Mouse (Mus musculus): Measurements from ENCODE around the gene Tmem59.

The Tmem59 gene

GRCm38 (mm10) chr4:107238253-107238652 lies 60.1 kb downstream of the Tmem59 start:
- DNase-seq (ENCODE audit: low read depth, low spot score), result no peak

DNA sequence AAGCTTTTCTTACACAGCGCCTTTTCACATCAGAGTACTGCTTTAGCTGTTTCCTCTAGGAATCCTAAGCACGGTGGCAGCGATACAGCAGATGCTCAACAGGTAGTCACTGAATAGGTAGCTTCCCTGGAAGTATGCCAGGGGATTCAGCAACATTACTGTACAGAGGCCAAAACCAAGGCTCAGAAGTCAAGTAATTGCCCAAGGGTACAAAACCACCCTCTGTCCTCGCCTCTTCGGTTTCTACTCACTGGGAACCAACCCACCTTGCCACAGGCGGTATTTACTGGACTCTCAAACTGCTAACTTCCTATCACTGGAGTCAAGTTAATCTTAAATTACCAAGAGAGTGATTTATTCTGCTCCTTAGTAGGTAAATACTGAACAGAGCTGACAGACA lies 62.0 kb downstream of the Tmem59 start:
- DNase-seq (ENCODE audit: low read depth, low spot score), result no peak

DNA sequence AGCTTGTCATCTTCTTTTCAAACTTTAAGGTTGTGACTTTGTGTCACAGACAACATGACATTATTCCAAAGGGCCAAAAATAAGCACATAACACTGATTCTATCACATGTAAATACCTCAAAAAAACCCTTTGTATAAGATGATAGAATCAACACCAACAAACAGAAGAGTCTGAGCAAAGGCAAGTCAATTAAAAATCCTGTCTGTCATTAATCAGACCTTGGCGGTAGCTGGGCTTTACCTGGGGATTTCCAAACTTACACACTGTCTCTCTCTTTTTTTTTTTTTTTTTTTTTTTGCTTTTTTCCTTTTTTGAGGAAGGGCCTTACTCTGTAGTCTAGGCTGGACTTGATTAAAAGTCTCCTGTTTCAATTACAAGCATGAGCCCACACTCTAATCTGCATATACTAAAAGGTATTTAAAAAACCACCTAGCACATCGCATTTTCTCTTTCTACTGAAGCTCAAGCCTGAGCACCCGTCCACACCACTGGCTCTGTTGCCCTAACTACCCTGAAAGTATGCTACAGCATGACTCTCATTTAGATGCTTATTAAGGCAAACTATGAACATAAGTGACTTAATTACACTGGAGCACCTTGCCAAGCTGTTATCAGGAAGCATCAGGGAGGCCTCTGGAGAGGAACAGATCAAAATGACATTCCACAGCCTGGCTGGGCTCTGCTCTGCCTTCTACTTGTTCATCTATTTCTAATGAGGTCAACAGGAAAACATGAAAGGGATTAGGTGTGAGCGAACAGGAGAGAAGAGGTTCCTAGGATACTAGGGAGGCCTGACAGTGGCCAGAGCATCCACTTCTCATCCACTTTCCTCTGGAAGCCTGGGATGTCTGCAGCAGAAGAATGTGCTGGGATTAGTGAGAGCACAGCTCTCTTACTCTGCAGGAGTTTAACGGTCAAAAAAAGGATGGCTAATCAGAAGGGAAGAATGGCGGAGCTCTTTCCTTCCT lies 65.5 kb downstream of the Tmem59 start:
- no peak for DNase-seq (ENCODE audit: low read depth, low spot score)

DNA sequence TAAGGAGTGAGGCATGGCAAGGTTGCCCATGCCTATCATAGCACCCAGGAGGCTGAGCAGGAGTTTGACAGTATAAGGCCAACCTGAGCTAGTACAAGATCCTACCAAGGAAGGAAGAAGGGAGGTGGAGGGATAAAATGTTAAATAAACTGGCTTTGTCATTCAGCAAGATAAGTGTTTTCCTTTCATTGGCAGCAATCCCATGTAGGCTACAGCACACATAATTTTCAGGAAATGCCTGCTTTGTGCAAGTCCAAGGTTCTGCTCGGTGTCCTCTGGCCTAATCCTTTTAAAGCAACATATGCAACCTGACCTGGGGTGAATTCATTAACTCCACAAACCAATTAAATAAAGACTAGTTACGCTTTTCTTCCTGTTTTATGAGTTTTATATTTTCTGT lies 67.2 kb downstream of the Tmem59 start:
- DNase-seq (ENCODE audit: low read depth, low spot score), result peak; percentile 35

DNA sequence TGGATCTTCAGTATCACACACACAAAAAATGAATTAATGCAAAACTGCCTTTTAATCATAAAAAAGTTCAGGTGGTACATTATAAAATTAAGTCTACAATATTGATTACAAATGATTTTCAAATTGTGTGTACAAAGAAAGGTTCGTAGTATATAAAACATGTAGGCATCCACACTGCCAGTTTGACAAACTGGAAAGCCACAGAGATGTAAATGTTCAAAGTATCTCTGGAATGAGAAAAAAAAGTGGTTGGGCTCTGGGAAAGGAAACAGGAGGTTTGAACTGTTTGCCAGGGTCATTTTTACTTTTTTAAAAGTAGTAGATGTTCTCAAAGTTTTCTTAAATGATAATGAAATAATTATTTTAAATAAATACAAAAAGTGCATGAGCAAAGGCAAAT lies 67.8 kb downstream of the Tmem59 start:
- DNase-seq (ENCODE audit: low read depth, low spot score), result peak; percentile 70

DNA sequence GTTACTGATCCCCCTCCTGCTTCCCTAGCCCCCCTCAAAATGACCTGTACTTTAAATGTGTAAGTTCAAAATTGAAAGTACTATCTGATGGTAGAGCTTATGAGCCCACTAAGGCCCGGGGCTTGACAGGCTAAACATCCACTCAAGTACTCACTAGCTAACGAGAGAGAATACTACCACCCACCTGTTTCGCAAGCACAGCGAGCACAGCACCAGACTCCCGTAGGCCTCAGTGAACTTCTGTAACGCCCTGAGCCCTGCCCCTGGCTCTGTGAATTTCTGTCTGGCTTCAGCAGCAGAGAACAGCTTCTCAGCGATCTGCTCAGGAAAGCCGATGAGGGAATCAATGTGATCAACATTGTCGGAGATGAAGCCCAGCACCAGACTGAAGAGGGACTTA lies 68.9 kb downstream of the Tmem59 start:
- DNase-seq (ENCODE audit: low read depth, low spot score), result no peak

- no peak for DNase-seq (ENCODE audit: low read depth, low spot score)
These were observed 69.9 kb downstream of the Tmem59 start for GRCm38 (mm10) chr4:107248061-107248460.

GRCm38 (mm10) chr4:107249471-107249870 lies 71.3 kb downstream of the Tmem59 start:
- DNase-seq (ENCODE audit: low read depth, low spot score), result no peak

DNA sequence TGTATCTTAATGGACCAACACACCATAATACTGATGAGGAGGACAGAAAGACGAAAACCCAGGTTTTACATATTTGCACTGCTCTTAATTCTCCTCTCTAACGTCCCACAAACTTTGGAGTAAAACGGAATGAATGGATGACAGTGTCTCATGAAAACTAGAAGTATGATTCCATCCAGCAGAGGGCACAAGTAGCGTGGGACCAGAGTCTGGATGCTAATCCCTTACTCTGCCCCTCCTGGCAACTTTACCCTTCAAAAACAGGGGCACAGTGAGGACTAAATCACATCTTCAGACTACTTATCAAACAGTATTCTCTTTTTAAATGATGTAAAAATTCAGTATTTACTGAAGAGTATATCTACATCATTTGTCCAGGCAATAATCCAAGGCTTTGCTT lies 72.3 kb downstream of the Tmem59 start:
- DNase-seq (ENCODE audit: low read depth, low spot score), result peak; percentile 83
